Mouse (Mus musculus) liver, embryonic 14.5 days (tissue): ENCODE results near the gene Med29. TPM values are rescaled to one million over a fixed set of nuclear protein-coding genes. Genes with fewer than 3 reads are reported as not detected.

Experiments
- ATAC-seq: fragments of 200-750 bp; cut with Nextera tagmentation; 2 replicates; pipeline ENCODE4 v1.8.0; 2017; ENCODE audit warnings: moderate number of reproducible peaks, mild to moderate bottlenecking, moderate library complexity; ENCODE audit not compliant: insufficient read depth
- DNase-seq, 3 experiments: peaks; one replicate each; pipeline ENCODE4 v3.0.0-alpha.2; 2012 to 2013; ENCODE audit warnings: low read depth in 3 of 3, low spot score in 3 of 3
- H3K27ac ChIP-seq: fragments of 300-500 bp; sonication (generic); 2 replicates; pipeline ENCODE4 v1.5.1; 2014; ENCODE audit warnings: moderate library complexity, mild to moderate bottlenecking, control low read depth, inconsistent platforms
- H3K27me3 ChIP-seq: fragments of 300-500 bp; sonication (generic); 2 replicates; pipeline ENCODE4 v1.6.1; 2014; ENCODE audit warnings: mild to moderate bottlenecking, low read length, moderate library complexity; ENCODE audit not compliant: control insufficient read depth, insufficient read depth
- H3K36me3 ChIP-seq: fragments of 300-500 bp; sonication (generic); replicated peaks from 2 replicates; pipeline ENCODE4 v1.6.1; 2014; ENCODE audit warnings: low read depth; ENCODE audit not compliant: control insufficient read depth, insufficient read depth
- H3K4me1 ChIP-seq, 2 experiments: fragments of 200-500 bp in 1 of 2; fragments of 300-500 bp in 1 of 2; sonication (generic) in 1 of 2; replicated peaks; 2 replicates each; pipeline ENCODE4 v1.6.1; 2012 to 2014; ENCODE audit warnings: antibody characterized with exemption in 1 of 2, inconsistent platforms in 1 of 2, low read length in 1 of 2; ENCODE audit not compliant: control insufficient read depth in 2 of 2, insufficient read depth in 2 of 2
- H3K4me2 ChIP-seq: fragments of 300-500 bp; sonication (generic); 2 replicates; pipeline ENCODE4 v1.6.1; 2014; ENCODE audit warnings: low read depth, mild to moderate bottlenecking, control low read depth, moderate library complexity
- H3K4me3 ChIP-seq, 2 experiments: fragments of 200-500 bp in 1 of 2; fragments of 300-500 bp in 1 of 2; sonication (generic) in 1 of 2; 2 replicates each; pipeline ENCODE4 v1.5.1; 2012 to 2014; ENCODE audit warnings: low read depth in 2 of 2, low read length in 2 of 2, mild to moderate bottlenecking in 2 of 2, control low read depth in 1 of 2, inconsistent platforms in 1 of 2, moderate library complexity in 1 of 2; ENCODE audit not compliant: insufficient read depth in 1 of 2
- H3K9ac ChIP-seq: fragments of 300-500 bp; sonication (generic); replicated peaks from 2 replicates; pipeline ENCODE4 v1.6.1; 2014; ENCODE audit warnings: mild to moderate bottlenecking, control low read depth, moderate library complexity
- H3K9me3 ChIP-seq: fragments of 300-500 bp; sonication (generic); 2 replicates; pipeline ENCODE4 v1.6.1; 2016; ENCODE audit warnings: low read length, mixed read lengths; ENCODE audit not compliant: control insufficient read depth
- CTCF ChIP-seq: IDR thresholded peaks from 2 replicates; pipeline ENCODE4 v1.5.1; 2016; ENCODE audit warnings: antibody characterized with exemption, low read depth, control low read depth
- EP300 ChIP-seq: IDR thresholded peaks from 2 replicates; pipeline ENCODE4 v1.6.1; 2016; ENCODE audit warnings: antibody characterized with exemption, low read depth
- WGBS: fragments of 180-500 bp; shearing (Covaris S2); extraction: QIAGEN DNeasy Blood & Tissue Kit; methylation state at CpG from one replicate; pipeline ENCODE4 v1.1.7; 2014; ENCODE audit not compliant: insufficient replicate concordance; 5-methylcytosine and 5-hydroxymethylcytosine counted together
- polyA plus RNA-seq, 2 experiments: library from polyadenylated mRNA; depleted of rRNA in 1 of 2; stranded (reverse) in 1 of 2; unstranded in 1 of 2; fragments of >200 nt; fragmentation: Nextera tagmentation in 1 of 2; extraction: Ambion mirVana in 1 of 2; gene quantifications; 2 replicates each; pipeline versions ENCODE4 v1.2.1 to v1.2.3; 2012 to 2014

Med29 gene
- polyA plus RNA-seq, 2 experiments: 21.0 to 27.2 TPM

- H3K4me2 ChIP-seq: peak overlapping the region; percentile 97
- ATAC-seq (no peak), DNase-seq (no peak)
- peak overlapping the region; percentile 83 for H3K27ac ChIP-seq
- peak overlapping the region; percentile 66 for H3K9ac ChIP-seq
- H3K4me3 ChIP-seq: peak overlapping the region; percentile 55 to 59
- TF ChIP-seq CTCF (no peak), EP300 (no peak)
- peaks cover 43 to 45% of the 10 kb centered on the region in 2 experiments for H3K4me1 ChIP-seq
- no peaks in the 10 kb centered on the region for H3K36me3 ChIP-seq
- H3K9me3 ChIP-seq: no peaks in the 10 kb centered on the region
- H3K27me3 ChIP-seq: peaks cover 6% of the 10 kb centered on the region; the same call in 1 of the 2 replicates
- WGBS: 4% methylated on average over 30 of the region's 30 CpGs
These were observed 16.3 kb downstream of the Med29 start for GRCm38 (mm10) chr7:28376011-28376771.

- Histone ChIP-seq H3K9me3 (no peaks in the 10 kb centered on the region), H3K4me1 (peaks cover 36 to 41% of the 10 kb centered on the region in 2 experiments), H3K36me3 (no peaks in the 10 kb centered on the region), H3K27me3 (peaks cover 12% of the 10 kb centered on the region), H3K27ac (peak overlapping the region; percentile 90), H3K9ac (peak overlapping the region; percentile 72), H3K4me2 (peak overlapping the region; percentile 97), H3K4me3 (peak overlapping the region; percentile 55 to 59)
- ATAC-seq (peak; percentile 44), DNase-seq (peak; percentile 74 to 81 (median 77))
- 2% methylated on average over 33 of the region's 36 CpGs for whole genome bisulfite sequencing
- TF ChIP-seq CTCF: no peak
- no peak for TF ChIP-seq EP300
These were observed 17.2 kb downstream of the Med29 start for GRCm38 (mm10) chr7:28375176-28375921.

GRCm38 (mm10) chr7:28374647-28375046, 17.9 kb downstream of the Med29 start:
- H3K36me3 ChIP-seq: no peaks in the 10 kb centered on the region
- WGBS: 49% methylated on average over 10 of the region's 10 CpGs
- no peaks in the 10 kb centered on the region for H3K9me3 ChIP-seq
- TF ChIP-seq CTCF: no peak
- TF ChIP-seq EP300: no peak
- peaks cover 30 to 35% of the 10 kb centered on the region in 2 experiments for H3K4me1 ChIP-seq
- no peak for ATAC-seq
- H3K4me3 ChIP-seq: peak overlapping the region in 1 of 2 experiments; percentile 59; a peak in 2 of 4 replicates
- no peak overlapping the region; the same call in 1 of the 2 replicates for H3K9ac ChIP-seq
- H3K27ac ChIP-seq: no peak overlapping the region
- H3K27me3 ChIP-seq: peaks cover 12% of the 10 kb centered on the region
- no peak for DNase-seq
- peak overlapping the region; percentile 97 for H3K4me2 ChIP-seq

GRCm38 (mm10) chr7:28373891-28374495, 18.5 kb downstream of the Med29 start:
- TF ChIP-seq EP300 (no peak), CTCF (no peak)
- ATAC-seq (no peak), DNase-seq (no peak)
- peaks cover 12% of the 10 kb centered on the region for H3K27me3 ChIP-seq
- no peaks in the 10 kb centered on the region for H3K36me3 ChIP-seq
- H3K4me1 ChIP-seq: peaks cover 26 to 32% of the 10 kb centered on the region in 2 experiments
- H3K4me2 ChIP-seq: no peak overlapping the region
- 73% methylated on average over 7 of the region's 7 CpGs for WGBS
- no peaks in the 10 kb centered on the region for H3K9me3 ChIP-seq
- H3K9ac ChIP-seq: no peak overlapping the region
- H3K27ac ChIP-seq: no peak overlapping the region
- H3K4me3 ChIP-seq: no peak overlapping the region
